Mouse (Mus musculus) 416B (cell line): Measurements from ENCODE around the gene Cbx2.
A peak's percentile ranks its signal among the peaks of the same experiment; 100 is the strongest.

Experiments
- DNase-seq: peaks from one replicate; pipeline ENCODE4 v3.0.0; 2011; ENCODE audit warnings: low read depth

The Cbx2 gene

DNA sequence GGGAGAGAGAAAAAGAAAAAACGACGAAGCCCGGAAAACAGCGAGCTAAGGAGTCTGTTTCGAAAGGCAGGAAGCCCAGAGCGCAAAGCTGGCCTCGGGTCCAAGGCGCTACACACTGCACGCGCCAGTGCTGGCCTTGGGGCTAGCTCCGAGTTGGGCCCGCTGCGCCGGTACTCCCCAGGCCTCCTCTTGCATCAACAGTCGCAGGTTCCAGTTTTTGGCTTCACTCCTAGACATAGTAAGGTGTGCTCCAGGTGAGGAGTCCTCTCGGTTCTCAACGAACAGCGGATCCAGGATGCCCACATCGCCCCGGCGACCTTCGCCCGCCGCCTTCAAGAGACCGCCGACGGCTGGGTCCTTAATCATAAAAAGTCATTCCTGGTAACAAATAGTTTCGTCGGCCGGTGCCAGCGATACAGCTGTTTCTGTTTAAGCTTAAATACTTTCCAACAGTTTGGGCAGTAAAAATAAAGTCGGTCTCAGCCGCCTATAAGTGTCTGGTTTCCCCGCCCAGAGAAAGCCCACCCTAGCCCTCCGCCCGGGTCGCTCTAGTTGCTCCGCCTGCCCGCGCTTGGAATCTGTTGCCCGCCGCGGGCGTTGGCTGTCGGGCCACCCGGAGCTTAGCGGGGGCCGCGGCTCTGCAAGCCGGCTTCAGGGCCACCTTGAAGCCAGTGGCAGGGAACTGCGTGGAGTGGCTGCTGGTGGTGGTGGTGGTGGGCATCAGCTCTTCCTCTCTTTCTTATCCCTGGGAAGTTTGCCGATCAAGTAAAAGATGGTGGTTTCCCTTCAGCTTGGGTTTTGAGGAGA is 19.9 kb downstream of the Cbx2 start:
- no peak for DNase-seq

DNA sequence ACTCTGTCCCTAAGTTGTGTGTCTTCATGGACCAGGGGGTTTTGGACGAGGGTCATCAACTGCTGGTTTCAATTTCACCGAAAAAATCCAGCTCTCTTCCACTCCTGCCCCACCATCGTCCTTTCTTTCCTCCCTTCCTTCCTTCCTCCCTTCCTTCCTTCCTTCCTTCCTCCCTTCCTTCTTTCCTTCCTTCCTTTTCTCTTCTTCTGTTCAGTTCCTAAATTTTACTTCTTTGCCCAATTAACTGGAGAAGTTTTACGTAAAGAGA is 20.4 kb downstream of the Cbx2 start:
- no peak for DNase-seq

DNA sequence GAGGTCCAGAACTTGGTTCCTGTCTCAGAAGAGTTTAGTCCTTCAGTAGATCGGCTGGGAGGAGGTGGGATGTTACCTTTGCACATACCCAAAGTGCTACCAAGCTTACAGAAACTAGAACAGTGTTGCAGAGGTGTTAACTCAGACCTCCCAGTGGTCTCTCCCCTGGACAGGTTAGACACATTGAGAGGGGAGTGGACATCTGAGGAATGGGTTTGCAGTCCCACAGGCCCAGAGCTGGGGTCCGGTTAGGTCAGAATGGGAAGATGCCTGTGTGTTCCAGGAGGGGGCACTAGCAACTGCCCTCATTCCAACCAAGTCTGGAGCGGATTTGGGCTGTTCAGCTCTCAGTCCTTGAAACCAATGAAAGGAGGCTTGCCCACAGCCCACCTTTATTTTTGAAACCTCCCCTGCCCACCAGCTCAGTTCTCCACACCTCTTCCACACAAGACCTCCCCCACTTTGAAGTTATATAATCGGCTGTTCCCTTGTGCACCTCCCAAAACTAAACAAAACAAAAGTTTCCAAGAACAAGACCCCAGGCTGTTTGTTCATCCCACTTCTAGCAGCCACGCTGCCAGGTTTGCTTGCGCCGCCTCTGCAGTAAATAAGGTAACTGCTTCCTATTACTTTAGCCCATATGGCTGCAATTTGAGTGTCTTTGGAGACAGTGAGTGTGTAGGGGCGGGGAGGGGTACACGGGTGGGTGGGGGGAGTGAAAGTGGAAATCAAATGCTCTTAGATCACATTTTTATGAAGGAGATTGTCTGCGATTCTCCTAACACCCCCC is 21.2 kb downstream of the Cbx2 start:
- peak; percentile 60 for DNase-seq

DNA sequence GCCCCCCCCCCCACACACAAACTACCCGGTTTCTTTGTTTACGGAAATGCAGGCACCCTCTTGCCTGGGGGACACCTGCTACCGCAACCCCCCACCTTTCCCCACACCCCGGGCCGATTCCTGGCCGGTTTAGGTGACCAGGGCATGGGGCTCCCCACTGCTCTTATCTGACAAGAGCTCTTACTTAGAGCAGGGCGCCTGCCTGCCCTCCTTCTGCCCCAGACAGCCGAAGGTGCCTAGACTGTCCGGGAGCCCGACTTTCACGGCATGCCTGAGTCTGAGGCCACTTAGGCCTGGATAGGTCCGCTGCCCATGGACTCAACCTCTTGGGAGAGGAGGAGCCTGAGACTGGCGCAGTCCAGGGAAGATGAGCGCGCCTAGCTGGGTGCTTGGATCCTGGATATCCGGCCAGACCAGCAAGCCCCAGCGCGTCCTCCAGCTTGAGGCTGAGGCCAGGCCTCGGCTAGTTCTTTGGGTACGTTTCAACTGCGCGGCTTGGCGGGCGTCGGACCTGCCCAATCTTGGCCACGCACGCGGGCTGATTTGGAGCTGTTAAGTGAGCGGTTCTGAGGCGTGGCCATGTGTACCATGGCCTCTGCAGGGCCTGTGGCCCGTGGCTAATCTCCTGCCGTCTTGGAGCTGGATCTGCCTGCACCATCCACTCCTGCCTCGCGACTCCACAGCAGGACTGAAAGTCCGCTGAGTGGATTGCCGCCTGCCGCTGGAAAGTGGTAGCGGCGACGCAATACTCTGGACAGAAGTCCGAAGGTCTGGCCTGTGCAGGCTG is 22.0 kb downstream of the Cbx2 start:
- DNase-seq = no peak

DNA sequence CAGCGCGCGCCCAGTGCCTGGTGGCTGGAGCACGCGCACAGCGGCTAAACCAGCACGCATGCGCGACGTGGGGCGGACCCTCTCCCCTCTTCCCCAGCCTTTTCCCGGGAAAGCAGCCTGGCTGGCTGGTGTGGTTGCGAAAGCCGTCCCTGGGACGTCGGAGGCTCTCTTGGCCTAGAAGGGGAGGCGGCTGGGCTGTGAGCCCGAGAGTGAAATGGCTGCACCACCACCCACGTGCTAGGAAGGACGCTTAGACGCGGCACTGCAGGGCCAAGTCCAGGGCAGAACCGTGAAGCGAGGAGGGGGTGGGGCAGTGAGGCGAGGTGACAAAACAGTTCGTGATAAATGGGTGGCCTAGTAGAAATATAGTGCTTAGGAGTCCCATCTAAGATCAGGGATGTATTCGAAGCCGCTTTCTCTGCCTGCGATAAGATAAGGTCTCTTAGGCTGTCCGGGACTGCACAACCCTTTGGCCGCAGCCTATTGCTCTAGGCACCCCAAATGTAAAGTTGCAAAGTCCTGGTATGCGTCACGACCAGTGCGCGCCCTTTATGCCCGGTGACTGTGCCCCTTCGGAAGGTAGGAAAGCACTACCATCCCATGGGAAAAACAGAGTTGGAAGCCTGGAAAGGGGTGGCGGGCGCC is 24.0 kb downstream of the Cbx2 start:
- DNase-seq = no peak

DNA sequence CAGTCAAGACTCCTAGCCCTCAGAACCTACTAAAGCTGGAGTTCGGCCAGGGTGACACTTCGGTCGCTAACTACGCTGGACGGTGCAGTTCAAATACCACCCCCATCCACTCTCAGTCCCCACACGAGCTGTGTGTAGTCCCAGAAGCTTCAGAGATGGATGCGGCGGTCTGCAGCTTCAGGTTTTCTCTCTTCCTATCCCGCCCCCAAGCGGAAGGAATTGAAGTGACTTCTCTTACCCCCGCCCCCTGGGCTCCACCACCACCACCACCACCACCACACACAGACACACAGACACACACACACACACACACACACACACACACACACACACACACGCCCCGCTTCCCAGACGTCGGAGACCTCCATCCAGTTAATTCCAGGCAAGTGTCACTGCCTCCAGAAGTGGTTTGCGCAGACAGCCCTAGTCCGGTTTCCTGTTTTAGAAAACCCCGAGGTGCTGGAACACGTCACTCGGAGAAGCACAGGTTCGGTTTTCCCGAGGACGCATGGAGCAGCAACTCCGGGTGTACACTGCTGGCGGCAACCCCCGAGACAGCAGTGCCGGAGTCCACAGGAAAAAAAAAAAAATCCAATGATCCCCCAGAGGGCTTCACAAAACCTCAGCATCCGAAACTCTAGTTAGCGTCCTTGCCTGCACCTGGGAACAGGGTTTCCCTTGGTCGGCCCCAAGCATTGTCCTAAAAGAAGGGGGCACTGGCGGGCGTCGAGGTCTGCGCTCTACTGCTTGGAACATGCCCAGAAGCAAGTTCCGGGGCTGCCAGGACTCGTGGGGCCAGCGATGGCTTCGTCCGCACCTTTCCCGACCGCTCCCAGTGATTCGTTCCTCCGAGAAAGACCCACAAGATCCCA is 24.7 kb downstream of the Cbx2 start:
- DNase-seq = no peak

DNA sequence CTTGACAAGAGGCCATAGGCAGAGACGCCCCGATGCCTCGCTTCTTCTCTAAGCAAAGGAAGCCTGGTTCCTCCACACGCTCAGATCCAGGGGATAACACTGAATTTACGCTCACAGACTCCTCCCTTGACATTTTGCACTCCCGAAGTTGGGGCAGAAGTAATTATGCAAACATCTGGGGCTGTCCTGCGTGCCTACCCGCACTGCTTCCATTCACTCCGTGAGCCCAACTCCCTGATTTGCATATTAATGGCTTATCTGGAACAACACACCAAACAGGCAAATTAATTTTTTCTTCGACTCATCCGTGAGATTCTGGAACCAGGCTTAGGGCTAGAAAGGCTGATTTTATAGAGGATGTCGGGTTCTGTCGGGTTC is 25.4 kb downstream of the Cbx2 start:
- no peak for DNase-seq

DNA sequence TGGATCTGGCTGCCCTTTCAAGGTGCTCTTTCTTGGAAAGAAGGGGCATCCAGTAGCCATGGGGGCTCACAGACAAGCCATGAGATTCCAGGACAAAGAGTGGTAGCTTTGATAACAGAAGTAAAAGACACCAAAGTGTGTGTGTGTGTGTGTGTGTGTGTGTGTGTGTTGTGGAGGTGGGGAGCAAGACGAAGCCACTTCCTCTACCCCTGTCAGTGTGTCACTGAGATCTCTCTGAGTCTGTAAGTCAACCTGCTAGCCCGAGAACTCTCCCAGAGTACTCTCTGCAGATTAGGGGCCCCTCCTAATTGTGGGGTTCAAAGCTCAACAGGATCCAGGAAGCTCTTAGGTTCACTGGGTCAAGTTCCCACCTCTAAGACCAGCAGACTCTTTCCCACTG is 27.6 kb downstream of the Cbx2 start:
- peak; percentile 40 for DNase-seq

DNA sequence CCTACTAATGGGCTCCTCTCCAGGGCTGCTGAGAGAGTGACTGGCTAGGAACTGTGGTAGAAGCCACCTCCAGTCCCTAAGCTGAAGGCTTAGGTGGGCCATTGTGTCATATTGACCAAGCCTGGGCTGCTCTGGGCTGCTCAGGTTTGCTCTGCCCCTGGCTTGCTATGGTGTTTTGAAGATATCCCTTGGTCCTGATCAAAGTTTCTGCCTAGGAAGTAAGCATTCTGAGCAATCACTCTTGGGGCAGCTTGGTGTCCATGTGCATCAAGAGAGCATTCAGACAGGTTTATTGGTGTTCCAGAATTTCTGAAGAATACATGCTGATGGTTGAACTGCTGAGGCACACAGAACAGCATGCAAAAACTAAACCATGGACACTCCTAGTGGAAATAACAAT is 28.7 kb downstream of the Cbx2 start:
- DNase-seq = no peak

DNA sequence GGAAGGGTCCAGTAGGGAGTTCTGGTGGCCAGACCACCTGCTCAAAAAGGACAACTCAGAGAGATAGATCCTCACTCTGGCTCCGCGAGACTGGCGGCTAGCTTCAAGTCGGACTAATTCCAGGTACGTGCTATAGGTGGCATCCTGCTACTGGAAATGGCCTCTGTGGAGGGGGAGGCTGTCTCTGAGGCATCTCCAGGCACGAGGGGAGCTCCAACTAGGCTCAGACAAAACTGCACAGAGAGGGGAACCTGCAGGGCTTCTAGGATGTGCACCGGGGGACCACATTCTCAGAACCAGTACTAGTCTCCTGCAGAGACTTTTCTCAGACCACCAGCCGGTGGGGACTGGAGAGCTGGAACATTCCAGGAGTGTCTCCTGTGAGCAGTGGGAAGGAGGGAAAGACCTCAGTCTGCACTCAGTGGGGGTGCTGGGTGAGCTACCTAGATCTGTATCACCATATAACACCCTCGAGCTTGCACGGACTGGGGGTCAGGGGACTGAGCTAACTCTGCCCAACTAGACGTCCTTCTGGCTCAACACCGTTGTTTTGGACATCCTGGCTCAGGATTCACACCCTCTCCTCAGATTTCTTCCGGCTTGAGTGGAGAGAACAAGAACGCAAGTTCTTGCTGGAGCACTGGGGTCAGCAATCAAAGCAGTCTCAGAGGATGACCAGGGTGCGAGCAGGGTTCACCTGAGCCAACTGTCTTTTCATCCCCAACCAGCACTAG is 29.3 kb downstream of the Cbx2 start:
- peak; percentile 57 for DNase-seq

DNA sequence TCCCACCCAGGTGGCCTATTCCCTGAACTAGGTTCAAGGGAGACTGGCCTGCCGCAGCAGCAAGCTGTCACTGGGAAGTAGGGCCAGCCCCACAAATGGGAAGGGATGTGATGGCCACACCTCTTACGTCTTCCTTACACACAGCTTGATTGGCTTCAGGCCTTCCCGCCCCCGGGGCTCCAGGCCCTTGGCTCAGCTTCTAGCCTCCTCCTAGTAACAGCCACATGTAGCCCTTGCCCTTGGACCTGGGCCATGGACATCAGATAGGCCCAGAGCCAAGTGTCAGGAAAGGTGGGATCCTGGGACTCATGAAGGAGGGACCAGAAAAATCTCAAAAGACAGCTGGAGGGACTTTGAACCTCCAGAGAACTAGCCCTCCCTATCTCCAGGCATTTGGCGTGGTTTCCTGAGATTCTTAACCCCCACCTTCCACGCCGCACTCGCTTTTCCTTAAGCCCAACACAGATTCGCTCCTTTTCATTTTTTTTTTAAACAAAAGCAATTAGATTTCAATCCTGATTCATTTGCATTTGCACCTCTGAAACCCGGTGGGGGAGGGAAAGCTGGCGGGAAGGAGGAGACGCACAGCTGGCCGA is 30.0 kb downstream of the Cbx2 start:
- DNase-seq = no peak

DNA sequence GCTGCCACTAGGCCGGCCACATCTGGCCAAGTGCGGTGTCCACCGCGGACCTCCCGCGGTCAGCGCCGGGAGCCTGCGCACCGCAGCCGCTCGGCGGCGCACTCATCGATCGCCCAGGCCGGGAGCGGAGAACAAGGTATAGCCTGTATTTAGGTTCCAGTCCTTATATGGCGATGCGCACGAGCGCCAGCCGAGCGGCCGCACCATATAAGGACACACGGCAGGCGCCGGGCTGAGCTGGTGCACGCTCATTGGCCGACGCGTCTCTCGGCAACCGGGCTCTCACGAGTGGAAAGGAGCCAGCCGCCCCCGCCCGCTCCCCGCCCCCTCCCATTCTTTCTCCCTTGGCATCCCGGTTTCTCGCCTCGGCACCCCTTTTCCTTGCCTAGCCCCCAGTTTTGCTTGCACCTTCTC is 30.5 kb downstream of the Cbx2 start:
- no peak for DNase-seq

DNA sequence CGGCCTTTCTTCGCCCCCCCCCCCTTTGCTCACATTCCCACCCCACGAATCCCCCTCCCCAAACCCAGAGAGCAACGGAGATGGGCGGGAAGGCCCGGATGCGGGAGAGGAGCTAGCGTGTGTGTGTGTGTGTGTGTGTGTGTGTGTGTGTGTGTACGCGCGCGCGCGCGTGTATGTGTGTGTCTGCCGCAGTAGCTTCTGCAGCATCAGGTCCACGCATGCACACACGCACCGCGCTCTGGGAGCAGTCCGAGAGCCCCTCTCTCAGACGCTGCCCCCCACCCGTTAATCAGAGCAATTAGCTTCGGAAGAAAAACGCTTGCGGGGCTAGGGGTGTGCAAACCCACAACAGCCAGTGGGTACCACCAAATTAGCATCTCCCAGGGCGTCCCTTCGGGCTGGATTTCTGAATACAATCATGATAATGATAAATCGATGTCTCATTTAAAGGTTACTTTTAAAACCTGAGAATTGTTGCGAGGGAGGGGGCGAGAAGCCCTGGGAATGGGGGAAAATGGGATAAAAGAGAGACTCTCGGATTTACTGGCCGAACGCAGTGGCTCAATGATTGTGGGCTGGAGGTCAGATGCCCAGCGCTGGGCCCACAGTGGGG is 31.1 kb downstream of the Cbx2 start:
- DNase-seq = no peak

DNA sequence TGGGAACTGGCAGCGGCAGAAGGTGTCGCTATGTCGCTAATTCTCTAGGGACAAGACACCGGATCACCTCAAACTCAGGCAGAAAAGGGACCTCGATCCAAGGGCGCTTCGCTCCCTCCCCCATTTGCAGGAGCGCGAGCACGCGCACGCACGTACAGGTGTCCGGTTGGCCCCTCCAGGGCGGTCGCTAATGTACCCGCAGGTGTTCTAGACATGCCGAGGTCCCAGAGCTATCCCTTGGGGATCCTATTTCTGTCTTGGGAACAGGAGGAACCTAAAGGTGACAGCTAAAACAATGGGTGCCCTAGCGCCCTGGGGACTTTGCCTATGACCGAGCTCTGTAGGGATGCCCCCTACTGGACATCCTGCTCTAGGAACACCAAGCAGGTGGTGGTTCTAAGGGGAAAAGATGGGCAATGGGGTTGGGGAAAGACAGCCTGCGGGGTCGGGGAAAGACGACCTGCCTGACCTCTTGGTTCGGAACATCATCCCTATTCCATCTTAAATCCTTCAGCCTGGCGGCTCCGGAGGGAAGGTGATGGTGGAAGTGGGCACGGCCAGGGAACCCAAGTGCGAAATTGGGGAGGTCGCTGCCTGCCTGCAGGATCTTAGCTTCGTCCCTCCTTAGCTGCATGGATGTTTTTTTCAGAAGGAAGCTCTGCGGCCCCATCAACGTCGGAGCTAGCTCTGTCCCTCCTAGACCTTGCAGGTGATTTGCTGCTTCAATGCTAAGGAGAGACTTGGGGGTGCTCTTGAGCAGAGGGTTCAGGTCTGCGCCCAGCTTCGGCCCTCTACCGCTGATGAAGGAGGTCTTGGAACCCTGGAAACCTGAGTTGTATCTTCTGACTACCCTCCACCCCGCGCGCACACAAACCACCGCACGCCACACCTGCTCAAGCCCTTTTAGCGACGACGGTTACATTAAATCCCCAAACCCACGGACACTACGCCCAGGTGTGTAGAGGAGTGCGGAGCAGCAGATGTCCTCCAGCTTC is 31.9 kb downstream of the Cbx2 start:
- no peak for DNase-seq

DNA sequence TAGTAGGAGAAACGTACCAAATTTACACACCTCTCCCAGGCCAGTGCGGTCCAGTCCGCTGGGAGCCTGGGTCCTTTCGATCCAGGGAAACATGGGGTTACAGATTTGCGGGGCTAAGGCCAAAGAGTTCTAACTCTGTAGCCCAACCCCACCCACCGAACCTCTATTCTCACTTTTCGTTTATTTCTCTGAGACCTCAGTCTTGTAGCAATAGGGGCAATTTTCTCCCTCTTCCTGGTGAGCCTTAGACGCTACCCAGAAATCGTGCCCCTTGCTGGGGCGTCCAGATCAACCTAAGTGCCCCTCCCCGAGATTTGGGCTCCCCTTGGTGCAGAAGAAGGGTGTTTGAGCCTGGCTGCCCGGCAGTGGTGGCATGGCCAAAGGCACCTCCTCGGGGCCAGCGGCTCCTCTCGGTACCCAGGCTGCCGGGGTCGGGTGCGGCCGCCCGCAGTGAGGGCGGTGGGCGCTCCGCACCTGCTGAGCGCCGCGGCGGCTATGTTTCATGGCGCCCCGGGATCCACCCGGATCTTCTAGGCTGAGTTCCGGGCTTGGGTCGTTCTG is 32.9 kb downstream of the Cbx2 start:
- no peak for DNase-seq

DNA sequence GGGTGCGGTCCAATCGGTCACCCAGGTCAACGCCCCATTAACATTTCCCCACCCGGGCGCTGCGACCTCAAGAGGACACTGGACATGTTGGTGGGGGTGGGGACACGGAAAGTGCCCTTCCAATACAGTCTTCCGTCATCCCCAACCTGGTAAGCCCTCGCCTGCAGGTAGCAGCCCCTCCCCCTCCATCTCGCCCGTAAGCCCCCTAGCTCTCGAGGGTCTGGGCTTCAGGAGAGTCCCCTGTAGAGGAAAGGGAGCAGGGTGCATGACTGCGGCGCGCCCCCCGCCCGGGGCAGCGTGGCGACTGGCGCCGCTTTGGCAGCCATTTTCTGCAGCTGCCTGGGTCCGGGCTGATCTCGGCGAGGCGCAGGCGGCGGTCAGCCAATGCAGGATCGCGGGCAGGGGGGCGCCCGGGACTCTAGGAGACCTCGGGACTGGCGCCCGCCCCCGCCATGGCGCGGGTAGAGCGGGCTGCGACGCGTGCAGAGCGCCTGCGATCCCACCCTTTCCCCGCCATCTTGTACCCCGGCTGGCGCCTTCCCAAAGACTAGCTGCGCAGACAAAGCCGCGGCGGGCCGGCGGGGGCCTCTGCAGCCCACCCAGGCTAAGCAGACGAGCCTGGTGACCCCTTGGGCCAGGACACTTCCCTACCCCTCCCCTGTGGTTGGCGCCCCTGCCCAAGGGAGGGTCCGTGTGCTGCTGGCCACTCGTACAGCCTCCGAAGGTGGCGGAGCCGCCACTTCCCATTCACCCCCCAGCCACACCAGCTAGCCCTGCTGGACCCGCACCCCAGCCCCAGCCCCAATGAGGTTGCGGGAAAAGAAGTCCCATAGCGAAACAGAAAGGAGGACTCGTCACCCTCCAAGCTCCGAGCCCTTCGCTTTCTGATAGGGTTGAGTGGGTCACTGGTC is 33.8 kb downstream of the Cbx2 start:
- peak; percentile 48 for DNase-seq

DNA sequence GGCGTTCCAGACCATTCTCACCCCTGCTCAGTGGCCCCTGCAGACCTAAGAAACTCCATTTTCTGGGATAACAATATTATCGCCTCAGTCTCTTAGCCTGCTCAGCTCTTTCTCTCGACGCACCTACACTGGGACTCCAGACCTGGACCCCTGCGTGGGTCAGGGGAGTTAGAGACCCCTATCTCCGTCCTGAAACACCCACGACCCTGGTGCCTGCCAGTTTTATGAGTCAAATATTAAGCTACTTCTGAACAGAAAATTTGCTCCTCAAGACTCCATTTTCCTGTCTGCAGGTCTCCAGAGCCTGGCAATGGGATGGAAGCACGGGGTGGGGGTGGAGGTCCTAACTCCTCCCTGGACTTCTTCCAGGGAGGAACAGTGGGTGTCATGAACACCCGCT is 34.5 kb downstream of the Cbx2 start:
- no peak for DNase-seq
